Mouse (Mus musculus) CD4-positive helper T cell, adult 2 months (primary cell): ENCODE results near the gene Ptpre.

Source experiments
- DNase-seq: peaks from one replicate; pipeline ENCODE4 v3.0.0-alpha.2; 2012; ENCODE audit warnings: low read depth, missing footprints, low spot score

Ptpre gene

DNA sequence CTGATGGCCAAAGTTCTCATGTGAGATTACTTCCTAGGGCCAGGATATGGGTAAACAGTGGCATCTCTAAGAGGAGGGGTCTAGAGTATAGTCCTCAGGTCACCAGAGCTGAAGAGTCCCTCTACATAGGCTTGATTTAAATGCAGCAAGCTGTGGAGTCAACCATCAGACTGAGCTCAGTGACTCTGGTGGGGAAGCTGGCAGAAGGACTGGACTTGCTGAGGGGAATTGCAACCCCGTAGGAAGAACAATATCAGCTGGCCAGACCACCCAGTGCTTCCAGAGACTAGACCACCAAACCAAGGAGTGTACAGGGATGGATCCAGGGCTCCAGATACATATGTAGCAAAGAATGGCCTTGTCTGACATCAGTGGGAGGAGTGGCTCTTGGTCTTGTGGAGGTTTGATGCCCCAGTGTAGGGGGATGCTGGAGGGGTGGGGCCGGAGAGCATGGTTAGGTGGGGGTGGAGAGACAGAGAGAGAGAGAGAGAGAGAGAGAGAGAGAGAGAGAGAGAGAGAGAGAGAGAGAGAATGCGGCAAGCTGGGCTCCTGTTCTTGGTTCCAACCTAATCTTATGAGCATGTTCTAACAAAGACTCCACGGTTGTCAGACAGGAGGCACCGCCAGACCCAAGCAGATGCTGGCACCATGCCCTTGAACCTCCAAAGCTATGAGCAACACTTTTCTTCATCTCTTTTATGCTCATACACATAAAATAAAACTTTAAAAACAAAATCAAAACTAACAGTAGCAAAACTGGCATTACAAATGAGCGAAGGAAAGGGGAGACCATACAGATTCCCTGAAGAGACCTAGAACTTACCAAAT, 184.9 kb downstream of the Ptpre start:
- no peak for DNase-seq

DNA sequence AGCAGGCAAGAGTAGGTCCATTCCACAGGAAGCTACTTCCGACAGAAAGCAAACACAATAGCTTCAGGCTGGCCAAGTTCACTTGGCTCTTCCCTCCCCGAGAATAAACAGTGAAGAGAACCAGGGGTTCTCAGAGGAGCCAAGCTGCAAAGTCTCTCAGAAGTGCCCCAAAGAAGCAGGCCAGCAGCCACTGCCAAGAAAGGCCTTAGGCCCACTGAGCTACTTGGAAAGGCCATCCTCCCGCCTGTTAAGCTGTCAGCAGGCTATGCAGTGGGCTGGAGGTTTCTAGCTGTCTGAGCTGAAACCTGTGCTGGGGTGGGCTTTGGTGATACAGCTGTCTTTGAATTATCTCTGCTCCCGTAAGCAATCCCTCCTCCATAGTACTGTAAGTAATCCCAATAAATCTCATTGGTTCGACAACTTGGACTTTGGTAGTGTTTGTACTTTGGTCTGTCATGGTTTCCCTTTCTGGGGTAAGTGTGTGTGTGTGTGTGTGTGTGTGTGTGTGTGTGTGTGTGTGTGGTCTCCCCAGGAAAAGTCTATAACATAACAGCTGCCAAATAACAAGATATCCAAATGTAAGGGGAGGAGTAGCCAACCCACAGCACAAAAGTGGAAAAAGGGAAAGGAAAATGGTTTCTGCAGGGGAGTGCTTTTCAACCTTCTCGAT, 186.5 kb downstream of the Ptpre start:
- no peak for DNase-seq

DNA sequence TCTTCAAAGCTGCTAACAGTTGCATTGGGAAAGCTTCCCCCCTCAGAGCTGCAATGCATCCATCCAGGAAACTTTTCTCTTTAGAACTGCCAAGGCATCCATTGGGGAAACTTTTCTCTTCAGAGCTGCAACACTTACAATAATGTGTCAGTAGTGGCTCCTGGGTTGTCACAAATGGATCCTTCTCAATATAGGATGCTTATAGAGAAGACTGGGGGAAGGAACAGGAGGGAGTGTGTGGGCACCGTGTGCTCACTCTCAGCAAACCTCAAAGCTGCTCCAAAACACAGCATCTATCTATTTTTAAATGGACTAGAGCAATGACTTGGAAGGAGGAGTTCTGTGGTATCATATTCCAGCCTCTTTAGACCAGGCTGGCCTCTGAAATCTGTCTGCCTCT, 189.4 kb downstream of the Ptpre start:
- no peak for DNase-seq

- no peak for DNase-seq
Observed at GRCm38 (mm10) chr7:135728038-135728437, 190.8 kb downstream of the Ptpre start.

DNA sequence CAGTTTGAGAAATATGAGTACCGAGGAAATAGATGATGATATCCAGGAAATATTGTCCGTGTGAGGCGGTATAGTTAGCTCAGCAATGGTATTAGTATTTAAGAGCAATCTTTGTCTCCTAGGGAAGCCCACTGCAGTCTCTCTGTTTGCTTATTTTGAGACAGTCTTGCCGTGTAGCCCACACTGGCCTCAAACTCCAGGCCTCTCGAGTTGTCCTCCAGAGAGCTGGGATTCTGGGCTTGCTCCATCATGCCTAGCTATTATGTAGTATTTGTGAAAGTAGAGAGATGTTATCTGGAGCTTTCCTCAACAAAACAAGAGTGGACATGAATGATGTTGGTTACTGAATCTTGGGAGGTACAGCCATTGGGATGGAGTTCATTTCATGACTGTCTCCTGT, 197.1 kb downstream of the Ptpre start:
- DNase-seq, result no peak

- DNase-seq, result peak; percentile 5
Observed at GRCm38 (mm10) chr7:135734911-135735646, 197.8 kb downstream of the Ptpre start.
